Mouse (Mus musculus) hindlimb bud, embryonic 11.5 days (tissue): ENCODE results near the gene Mybpc3.
A peak's percentile ranks its signal among the peaks of the same experiment; 100 is the strongest.

Experiments
- DNase-seq: peaks from one replicate; pipeline ENCODE4 v3.0.0-alpha.2; 2012; ENCODE audit warnings: low read depth, low spot score; ENCODE audit errors: extremely low spot score

The Mybpc3 gene

GRCm38 (mm10) chr2:91117585-91118275 is at the start of gene Mybpc3:
TSS of gene Mybpc3 (plus strand) at chr2:91118144.
- DNase-seq, result no peak

- DNase-seq, result no peak
Measured at GRCm38 (mm10) chr2:91068162-91068871, 49.6 kb upstream of the Mybpc3 start.

GRCm38 (mm10) chr2:91068872-91069165 is 49.1 kb upstream of the Mybpc3 start:
- DNase-seq, result no peak

DNA sequence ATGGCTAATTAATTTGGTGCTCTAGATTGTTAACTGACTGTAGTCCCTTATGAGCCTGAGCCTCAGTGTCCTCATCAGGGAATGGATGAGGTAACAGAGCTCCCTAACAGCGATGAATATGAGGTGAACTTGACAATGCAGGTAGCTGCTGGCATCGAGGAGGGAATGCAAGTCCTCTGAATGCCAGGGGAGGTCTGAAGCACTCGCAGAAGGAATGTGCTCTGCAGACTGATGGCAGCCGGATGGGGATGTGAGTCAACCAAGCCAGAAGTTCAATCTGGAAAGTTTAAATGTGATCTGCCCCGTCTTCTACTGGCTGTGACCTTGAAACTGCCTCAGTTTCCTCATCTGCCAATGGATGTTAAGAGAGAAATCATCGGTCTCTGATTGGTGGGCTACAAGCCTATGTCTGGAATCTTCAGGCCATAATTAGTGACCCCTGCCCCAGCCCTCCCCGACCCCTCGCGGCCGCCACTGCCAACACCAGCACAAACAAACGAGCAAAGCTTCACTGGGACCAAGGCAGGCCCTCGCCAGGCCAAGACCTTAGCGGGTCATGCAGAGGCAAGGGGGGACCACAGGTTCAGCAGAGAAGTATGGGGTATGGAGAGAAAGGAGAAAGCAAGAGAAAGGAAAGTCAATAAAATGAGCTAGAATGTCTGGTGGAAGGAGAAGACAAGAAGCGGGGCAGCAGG is 48.5 kb upstream of the Mybpc3 start:
- DNase-seq, result no peak

DNA sequence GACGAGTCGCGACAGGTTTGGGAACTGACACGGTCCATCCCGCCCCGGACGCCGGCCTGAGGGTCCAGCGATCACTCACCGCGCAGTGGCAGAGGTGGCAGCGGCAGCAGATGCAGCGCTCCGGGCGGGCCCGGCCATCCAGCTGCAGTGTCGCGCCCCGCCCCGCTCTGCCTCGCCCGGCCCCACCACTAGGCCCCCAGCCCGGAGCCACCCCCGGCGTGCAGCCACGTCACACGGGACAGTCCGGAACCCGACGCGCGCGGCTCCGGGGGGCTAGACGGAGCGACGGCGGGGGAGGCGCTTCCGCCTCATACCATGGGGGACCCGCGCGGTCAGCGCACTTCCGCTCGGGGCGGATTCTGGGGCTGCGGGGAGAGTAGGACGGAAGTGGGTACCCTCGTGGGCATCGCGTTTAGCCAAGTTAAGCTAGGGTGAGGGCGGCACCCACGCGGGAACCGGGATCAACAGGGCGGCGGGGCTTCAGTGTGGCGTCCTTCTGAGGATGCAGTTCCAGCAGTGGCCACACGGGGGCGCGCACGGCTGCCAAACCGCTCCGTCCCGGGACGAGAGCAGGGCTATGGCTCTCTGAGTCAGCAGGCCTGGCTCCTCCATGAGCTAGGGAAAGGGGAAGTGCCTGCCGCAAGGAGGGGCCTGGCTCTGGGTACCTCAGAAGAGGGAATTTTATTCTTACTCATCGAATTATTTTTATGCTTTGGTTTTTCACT is 47.7 kb upstream of the Mybpc3 start, which contains the start of gene Slc39a13:
Slc39a13 (minus strand) TSS at position 342 of the 725 bp plus-strand sequence.
- DNase-seq, result peak; percentile 52

GRCm38 (mm10) chr2:91071059-91071458 is 46.9 kb upstream of the Mybpc3 start:
- DNase-seq, result no peak

DNA sequence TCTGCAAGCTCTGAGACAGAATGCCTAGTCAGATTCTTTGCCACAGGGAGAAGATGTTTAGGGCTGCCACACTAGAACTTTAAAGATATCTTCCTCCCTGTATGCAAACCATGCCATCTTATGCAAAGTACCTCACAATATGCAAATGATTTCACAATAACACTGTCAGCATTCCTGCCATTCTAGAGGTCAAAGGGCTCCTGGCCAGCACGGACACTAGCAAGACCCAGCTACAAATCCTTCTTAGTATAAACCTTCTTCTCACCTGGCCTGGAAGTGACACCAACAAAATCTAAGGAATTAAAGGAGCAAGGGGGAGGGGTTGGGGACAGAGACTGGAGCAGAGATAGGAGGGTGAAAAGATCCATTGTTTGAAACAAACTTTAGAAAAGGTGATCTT is 45.9 kb upstream of the Mybpc3 start:
- no peak for DNase-seq

- no peak for DNase-seq
Measured at GRCm38 (mm10) chr2:91077957-91078313, 40.0 kb upstream of the Mybpc3 start.

DNA sequence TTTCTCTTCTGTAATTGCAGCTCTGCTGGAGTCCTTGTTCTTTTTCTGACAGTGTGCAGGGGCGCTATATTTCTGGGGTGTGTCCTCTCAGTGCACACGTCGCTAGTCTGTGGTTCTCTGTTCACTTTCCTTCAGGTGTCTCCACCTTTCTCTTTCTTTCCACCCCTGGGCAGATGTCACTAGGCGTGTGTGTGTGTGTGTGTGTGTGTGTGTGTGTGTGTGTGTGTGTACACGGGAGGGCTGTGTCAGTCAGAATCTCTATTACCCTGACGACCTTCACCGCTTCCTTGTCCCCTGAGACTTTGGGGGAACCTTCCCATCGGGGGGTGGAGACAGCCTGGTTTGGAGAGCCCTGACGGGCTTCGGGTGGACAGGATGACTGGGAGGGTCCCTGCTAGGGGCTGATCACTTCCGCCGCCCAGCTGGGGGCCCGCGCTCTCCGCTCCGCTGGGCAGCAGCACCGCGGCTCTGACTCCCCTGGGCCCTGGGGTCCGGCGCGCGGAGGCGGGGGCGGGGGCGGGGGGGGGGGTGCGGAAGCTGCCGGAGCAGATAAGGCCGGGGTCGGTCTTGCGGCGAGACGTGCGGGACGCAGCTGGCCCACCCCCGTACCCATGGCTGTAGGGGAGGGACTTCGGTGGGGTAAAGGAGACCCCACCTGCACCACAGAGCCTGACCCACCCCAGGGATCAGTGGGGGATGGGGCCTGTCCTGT is 39.5 kb upstream of the Mybpc3 start:
- DNase-seq, result no peak

DNA sequence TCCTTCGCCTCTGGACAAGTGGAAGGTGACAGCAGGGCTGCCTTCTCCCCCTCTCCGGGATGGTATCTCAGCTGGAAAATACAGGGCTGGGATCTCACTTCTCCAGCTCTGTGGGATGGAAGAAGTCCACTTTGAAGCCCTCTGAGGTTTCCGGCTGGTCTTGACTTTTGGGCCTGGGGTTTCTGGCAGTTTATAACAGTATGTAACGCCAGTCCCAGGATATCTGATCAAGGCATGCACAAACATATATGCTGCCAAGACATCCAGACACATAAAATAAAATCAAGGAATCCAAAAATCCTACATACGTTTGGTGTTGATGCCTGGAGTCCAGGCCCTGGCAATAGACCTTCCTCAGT is 38.9 kb upstream of the Mybpc3 start:
- DNase-seq, result no peak

- no peak for DNase-seq
Measured at GRCm38 (mm10) chr2:91080784-91081513, 37.0 kb upstream of the Mybpc3 start.

GRCm38 (mm10) chr2:91081775-91082695 is 35.9 kb upstream of the Mybpc3 start, which contains the start of gene Spi1:
TSS of gene Spi1 (plus strand) at chr2:91082390.
- DNase-seq, result no peak

DNA sequence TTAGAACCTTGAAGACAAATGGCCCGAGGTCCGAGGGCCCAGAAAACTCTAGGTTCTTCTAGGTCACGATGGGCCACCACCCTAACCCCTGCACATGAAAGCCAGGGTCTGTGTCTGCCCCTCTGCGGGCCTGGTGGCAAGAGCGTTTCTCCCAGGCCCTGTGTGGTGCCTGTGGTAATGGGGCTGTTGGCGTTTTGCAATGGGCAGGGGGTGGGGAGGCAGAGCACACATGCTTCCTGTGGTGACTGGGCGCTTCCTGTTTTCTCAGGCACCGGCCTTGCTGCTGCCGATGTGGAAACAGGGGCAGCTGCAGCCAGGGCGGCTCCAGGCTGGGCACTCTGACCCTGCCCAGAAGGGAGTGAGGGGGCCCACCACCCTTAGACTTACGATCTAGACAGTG is 35.1 kb upstream of the Mybpc3 start:
- no peak for DNase-seq

GRCm38 (mm10) chr2:91083366-91083940 is 34.5 kb upstream of the Mybpc3 start:
- no peak for DNase-seq

- DNase-seq, result no peak
Measured at GRCm38 (mm10) chr2:91084179-91084820, 33.6 kb upstream of the Mybpc3 start.

DNA sequence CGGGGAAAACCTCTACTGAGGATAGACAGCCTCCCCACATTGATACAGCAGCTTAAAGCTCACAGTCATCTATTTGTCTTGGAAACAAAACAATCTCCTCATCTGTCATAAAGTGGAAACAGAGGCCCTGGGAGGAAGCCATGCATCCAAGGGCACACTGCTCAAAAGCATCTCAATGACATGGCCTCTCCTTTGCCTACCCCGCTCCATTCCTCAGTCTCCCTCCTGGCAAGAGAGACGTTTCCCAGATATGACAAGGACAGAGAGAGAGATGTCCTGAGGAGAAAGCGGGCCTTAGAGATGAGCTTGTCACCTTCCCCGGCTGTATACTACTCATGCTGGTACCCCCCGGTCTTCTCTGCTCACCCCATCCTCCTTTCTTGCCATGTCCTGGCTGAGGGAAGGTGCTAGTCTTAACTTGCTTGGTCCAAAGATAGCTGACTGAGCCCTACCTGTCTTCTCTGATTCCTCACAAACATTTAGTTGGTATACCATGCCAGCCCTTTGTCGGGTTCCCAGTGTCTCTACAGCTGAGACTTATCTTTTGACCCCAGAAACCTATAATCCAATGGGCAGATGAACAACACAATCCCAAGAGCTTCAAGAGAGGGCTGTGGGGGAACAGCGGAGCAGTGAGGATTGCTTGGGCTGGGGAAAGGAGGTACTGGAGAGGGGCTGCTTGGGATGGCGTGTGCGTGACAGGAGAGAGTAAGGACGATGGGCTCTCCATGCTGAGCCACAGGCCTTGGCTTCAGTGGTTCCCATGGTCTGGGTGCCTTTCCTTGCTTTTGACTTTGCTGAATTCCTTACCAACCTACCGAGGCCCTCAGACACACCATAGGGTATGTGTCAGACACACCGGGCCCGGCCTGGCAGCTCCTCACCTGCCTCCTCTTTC is 32.2 kb upstream of the Mybpc3 start:
- DNase-seq, result no peak
